Mouse (Mus musculus) bone marrow macrophage, adult 2 months (primary cell): Measurements from ENCODE around the gene Letm1. TPM values are rescaled to one million over a fixed set of nuclear protein-coding genes. Genes with fewer than 3 reads are reported as not detected.
A peak's percentile ranks its signal among the peaks of the same experiment; 100 is the strongest.

Experiments
- H3K27ac ChIP-seq: 2 replicates; pipeline ENCODE4 v1.5.1; 2012; ENCODE audit warnings: low read depth, low read length; ENCODE audit not compliant: insufficient read depth
- H3K4me1 ChIP-seq: 2 replicates; pipeline ENCODE4 v1.6.1; 2012; ENCODE audit warnings: low read length; ENCODE audit not compliant: control insufficient read depth, insufficient read depth
- H3K4me3 ChIP-seq: 2 replicates; pipeline ENCODE4 v1.5.1; 2012; ENCODE audit warnings: mild to moderate bottlenecking, low read length, moderate library complexity; ENCODE audit not compliant: insufficient read depth
- CTCF ChIP-seq: IDR thresholded peaks from 2 replicates; pipeline ENCODE4 v1.5.1; 2012; ENCODE audit warnings: low read depth, mild to moderate bottlenecking, low read length, moderate library complexity
- POLR2A ChIP-seq: IDR thresholded peaks from 2 replicates; pipeline ENCODE4 v1.6.1; 2012; ENCODE audit warnings: mild to moderate bottlenecking, low read depth, low read length, borderline replicate concordance
- polyA plus RNA-seq: library from polyadenylated mRNA; stranded (reverse); fragments of >200 nt; gene quantifications from 2 replicates; pipeline ENCODE4 v1.2.4, GENCODE M21; 2012; ENCODE audit not compliant: missing spikeins, insufficient read depth, insufficient read length

Gene Letm1
- polyA plus RNA-seq, 1 experiment = 23.4 TPM

DNA sequence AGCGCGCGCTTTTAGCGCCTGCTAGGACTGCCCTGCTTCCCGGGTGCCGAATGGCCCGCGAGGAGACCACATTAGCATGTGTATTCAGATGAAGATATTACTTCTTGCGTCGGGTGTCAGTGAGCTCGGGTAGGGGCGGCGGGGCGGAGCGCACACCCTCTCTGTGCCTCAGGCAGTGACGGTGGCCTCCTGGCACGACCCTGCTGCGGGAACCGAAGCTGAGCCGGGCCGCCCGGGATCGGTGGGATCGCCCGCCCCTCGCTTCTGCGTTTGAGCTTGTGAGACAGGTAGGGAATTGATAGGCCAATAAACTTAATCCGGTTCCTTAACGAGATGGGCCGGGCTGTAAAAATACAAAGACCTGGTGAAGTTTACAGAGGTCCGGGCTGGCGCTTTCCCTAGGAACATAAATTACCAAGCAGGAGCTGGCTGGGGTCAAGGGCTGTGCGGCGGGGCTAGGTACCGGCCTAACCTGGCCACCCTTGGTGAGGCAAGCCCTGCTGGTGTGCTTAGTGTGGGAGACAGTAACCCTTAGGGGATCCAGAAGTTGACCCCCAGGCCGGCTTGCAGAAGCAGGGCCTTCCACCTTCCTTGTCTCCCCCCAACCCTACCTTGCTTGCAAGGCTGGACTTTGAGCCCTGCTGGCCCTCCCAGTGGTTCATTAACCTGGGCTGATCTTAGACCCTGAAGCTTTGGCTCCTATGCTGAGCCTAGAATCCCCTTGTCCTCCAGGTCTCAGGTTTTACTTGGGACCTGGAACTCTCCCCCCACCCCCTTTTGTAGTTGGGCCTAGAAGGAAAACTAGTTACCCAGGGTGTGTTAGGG lies 58.8 kb downstream of the Letm1 start:
- TF ChIP-seq CTCF = no peak
- no peak for TF ChIP-seq POLR2A
- Histone ChIP-seq H3K4me3 (peak overlapping the region; percentile 49), H3K4me1 (no peaks in the 10 kb centered on the region), H3K27ac (no peak overlapping the region)

- Histone ChIP-seq H3K4me3 (peak overlapping the region; percentile 49), H3K4me1 (no peaks in the 10 kb centered on the region), H3K27ac (no peak overlapping the region)
- TF ChIP-seq CTCF (no peak), POLR2A (no peak)
Observed at GRCm38 (mm10) chr5:33723019-33723640, 59.5 kb downstream of the Letm1 start.

DNA sequence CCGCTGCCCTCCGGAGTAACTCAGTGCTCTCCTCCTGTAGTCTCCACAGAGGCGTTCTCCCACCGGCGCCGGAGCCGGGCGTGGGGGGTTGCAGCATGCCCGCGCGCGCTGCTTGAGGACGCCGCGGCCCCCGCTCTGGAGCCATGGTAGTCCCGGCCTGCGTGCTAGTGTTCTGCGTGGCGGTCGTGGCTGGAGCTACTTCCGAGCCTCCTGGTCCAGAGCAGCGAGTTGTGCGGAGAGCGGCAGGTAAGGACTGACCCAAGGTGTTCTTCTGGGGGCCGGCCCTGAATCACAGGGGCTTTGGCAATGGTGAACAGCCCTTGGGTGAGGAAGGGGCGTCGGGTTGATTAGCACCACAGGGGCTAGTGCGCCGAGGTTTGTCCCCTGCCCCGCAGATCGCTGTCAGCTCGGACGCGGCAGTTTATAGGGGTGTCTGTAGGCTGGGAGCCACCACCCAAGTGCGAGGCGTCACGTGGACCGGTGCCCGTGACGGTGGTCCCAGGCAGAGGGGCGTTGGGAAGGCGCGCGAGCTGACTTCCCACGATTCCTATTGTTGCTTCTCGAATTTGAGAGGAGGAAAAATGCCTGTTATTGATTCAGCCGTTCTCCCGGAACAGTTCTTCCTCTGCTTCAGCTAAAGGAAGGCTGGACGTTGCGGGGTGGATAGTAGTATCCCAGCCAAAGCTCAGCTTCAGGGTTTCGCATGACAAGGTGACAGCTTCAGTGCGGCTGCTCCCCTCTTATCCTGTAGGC lies 60.2 kb downstream of the Letm1 start:
- H3K4me1 ChIP-seq = no peaks in the 10 kb centered on the region

DNA sequence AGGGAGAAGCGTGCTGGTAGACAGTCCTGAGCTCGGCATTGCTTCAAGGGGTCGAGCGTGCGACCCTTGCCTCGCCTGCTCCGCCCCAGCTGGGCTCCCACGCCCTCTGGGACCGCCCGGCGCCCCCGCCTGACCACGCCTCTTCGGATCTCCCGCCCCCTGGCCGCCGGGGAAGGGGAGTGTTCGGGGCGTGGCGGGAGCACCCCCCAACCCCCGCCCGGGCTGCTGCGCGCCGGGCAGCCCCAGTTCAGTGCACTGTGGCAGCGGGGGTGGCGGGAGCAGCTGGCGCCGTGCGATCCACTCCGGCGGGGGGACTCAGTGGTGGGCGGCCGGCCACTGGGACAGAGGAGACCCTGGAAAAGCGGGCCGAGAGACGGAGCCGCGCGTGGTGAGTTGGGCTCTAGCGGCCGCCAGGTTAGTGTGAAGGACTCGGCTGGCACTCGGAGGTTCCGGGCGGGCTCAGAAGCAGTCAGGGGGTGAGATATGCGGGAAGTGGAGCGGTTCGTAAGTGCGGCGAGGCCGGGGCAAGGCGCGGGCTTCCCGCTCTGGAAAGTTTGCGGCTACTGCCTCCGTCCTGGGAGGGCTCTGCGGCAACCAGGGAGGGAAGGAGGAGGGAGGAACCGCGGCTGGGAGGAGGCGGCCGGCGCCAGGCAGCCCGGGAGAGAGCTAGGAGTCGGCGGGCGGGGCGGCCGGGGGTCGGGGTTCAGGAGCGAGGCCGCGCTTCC lies 60.9 kb downstream of the Letm1 start, which contains the start of gene Fgfr3:
Gene Fgfr3 (plus strand): TSS at position 134 of the 725 bp plus-strand sequence.
- no peaks in the 10 kb centered on the region for H3K4me1 ChIP-seq
- peak within 1 kb of the TSS; percentile 49 for H3K4me3 ChIP-seq
- TF ChIP-seq POLR2A = no peak
- no peak for TF ChIP-seq CTCF
- H3K27ac ChIP-seq = no peak within 1 kb of the TSS

More for the DNA sequence above, 60.2 kb downstream of the Letm1 start:
- no peak for TF ChIP-seq POLR2A
- TF ChIP-seq CTCF = no peak
- peak overlapping the region; percentile 49 for H3K4me3 ChIP-seq
- no peak overlapping the region for H3K27ac ChIP-seq

DNA sequence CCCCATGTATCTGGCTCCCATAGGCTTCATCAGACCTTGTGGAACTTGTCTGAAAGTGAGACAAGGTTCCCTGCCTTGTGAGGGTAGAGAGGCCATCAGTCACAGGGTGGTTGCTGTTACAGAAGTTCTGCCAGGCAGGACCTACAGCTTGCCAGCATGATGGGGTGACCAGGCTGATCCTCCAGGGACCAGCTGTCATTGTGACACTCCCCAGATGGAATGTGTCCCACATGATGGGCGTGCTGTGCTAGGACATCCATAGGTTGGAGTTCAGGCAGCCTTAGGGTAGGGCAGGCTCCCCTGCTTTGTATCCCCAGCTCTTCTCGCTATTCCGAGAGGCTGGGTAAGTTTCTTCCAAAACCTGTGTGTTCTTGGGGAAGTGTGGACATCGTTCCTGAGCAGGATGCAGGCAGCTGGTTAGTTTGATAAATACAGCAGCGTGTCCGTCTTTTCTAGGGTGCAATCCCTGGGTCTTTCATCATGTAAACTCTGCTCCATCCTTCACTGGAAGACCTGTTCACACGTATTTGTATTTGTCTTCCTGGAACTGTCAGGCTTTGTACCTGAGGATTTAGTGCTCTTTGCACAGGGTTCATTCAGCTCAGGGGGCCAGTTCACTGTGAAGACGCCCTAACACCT lies 61.6 kb downstream of the Letm1 start:
- TF ChIP-seq POLR2A (no peak), CTCF (no peak)
- H3K4me3 ChIP-seq = no peak overlapping the region
- no peak overlapping the region for H3K27ac ChIP-seq
- no peaks in the 10 kb centered on the region for H3K4me1 ChIP-seq

DNA sequence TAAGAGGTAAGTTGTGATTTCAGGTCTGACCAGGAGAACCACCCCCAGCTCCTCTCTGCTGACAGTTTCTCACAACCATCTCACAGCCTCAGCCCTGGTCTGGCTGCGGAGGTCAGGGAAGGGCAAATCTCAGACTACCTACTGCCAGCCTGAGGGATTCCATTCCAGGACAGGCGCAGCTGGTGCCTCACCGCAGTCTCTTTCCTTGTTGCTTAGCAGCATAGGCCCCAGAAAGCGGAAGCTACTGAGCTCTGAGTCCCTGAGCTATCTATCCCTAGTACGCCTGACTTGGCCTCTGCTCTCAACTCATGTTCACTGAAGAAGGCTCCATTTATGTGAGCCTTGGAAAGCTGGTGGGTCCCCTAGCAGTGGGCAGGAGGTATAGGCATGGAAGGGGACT lies 64.2 kb downstream of the Letm1 start:
- H3K4me1 ChIP-seq = no peaks in the 10 kb centered on the region
- no peak overlapping the region for H3K27ac ChIP-seq
- TF ChIP-seq POLR2A = no peak
- no peak for TF ChIP-seq CTCF
- H3K4me3 ChIP-seq = no peak overlapping the region

GRCm38 (mm10) chr5:33716467-33716866 lies 66.2 kb downstream of the Letm1 start:
- TF ChIP-seq CTCF (no peak), POLR2A (no peak)
- Histone ChIP-seq H3K4me1 (no peaks in the 10 kb centered on the region), H3K27ac (no peak overlapping the region), H3K4me3 (no peak overlapping the region)

DNA sequence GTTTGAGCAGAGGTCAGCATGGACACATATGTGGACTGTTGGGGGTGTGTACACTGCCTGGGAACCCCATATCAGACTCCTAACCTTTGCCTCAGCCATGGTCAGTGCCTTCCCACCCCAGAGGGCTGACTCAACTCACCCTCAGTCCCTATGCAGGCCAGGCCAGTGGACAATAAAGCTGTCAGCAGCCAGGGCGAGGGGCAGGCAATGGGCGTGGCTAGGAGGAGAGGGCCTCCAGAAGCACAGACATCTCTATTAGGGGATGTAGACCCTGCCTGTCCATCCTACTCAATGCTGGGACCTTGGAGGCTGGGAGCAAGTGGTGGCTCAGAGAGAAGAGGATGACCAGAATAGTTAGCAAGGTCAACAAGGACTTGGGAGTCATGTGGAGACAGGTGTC lies 67.4 kb downstream of the Letm1 start:
- TF ChIP-seq POLR2A (no peak), CTCF (no peak)
- Histone ChIP-seq H3K27ac (no peak overlapping the region), H3K4me1 (no peaks in the 10 kb centered on the region), H3K4me3 (no peak overlapping the region)

DNA sequence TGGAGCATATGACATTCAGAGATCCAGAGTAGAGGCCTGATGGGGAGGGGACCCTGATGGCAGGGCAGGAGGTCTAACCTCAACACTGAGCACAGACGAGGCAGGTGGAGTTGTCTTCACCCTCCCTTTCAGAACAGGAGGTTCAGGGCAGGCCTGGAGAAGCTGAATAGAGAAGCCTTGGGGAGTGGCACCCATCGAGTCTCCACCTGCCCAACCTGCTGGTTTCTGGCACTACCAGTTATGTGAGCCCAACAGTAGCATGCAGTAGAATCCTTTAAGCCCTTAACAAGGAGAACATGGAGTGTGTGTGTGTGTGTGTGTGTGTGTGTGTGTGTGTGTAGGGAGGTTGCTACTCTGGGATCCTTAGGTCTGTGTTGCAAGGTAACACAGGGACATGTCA lies 70.1 kb downstream of the Letm1 start:
- Histone ChIP-seq H3K4me3 (no peak overlapping the region), H3K4me1 (no peaks in the 10 kb centered on the region), H3K27ac (no peak overlapping the region)
- TF ChIP-seq POLR2A (no peak), CTCF (no peak)
